Mouse (Mus musculus) liver, adult 2 months (tissue): ENCODE results near the gene Relt. TPM values are rescaled to one million over a fixed set of nuclear protein-coding genes. Genes with fewer than 3 reads are reported as not detected.
A peak's percentile ranks its signal among the peaks of the same experiment; 100 is the strongest.

Experiments
- DNase-seq: peaks from one replicate; pipeline ENCODE4 v3.0.0-alpha.2; 2011; ENCODE audit warnings: low read depth, low spot score; ENCODE audit errors: extremely low read depth
- H3K27ac ChIP-seq: fragments of 200-500 bp; replicated peaks from 2 replicates; pipeline ENCODE4 v1.5.1; 2012; ENCODE audit warnings: low read depth, mild to moderate bottlenecking, control low read depth, inconsistent platforms, low read length; ENCODE audit not compliant: insufficient read depth
- H3K27me3 ChIP-seq: fragments of 200-500 bp; 2 replicates; pipeline ENCODE4 v1.6.1; 2012; ENCODE audit warnings: mild to moderate bottlenecking, moderate library complexity, low read length, inconsistent platforms; ENCODE audit not compliant: control insufficient read depth, insufficient read depth
- H3K36me3 ChIP-seq: fragments of 200-500 bp; 2 replicates; pipeline ENCODE4 v1.6.1; 2012; ENCODE audit warnings: low read length, inconsistent platforms; ENCODE audit not compliant: control insufficient read depth, insufficient read depth
- H3K4me1 ChIP-seq: fragments of 200-500 bp; 2 replicates; pipeline ENCODE4 v1.6.1; 2011; ENCODE audit warnings: low read length; ENCODE audit not compliant: control insufficient read depth, insufficient read depth
- H3K4me3 ChIP-seq: fragments of 200-500 bp; 2 replicates; pipeline ENCODE4 v1.5.1; 2011; ENCODE audit warnings: low read depth, mild to moderate bottlenecking, control low read depth, low read length, moderate library complexity; ENCODE audit not compliant: insufficient read depth
- H3K79me2 ChIP-seq: fragments of 200-500 bp; 2 replicates; pipeline ENCODE4 v1.6.1; 2012; ENCODE audit warnings: inconsistent platforms, mild to moderate bottlenecking, low read length, moderate library complexity; ENCODE audit not compliant: control insufficient read depth, insufficient read depth
- H3K9ac ChIP-seq: fragments of 200-500 bp; 2 replicates; pipeline ENCODE4 v1.6.1; 2012; ENCODE audit warnings: low read depth, mild to moderate bottlenecking, control low read depth, inconsistent platforms, low read length
- CTCF ChIP-seq: fragments of 200-500 bp; IDR thresholded peaks from 2 replicates; pipeline ENCODE4 v1.5.1; 2011; ENCODE audit warnings: low read depth, low read length, control low read depth
- POLR2A ChIP-seq: fragments of 200-500 bp; IDR thresholded peaks from 2 replicates; pipeline ENCODE4 v1.6.1; 2011; ENCODE audit warnings: low read length, control low read depth; ENCODE audit not compliant: insufficient read depth; ENCODE audit errors: extremely low read depth
- WGBS: fragments of 180-500 bp; shearing (Covaris S2); methylation state at CpG from one replicate; pipeline ENCODE4 v1.1.7; 2018; 5-methylcytosine and 5-hydroxymethylcytosine counted together
- polyA plus RNA-seq: library from polyadenylated mRNA; depleted of rRNA; stranded (reverse); fragments of >200 nt; gene quantifications from 2 replicates; pipeline ENCODE4 v1.2.3, GENCODE M21; 2012; rRNA removed
- total RNA-seq: library from RNA; depleted of rRNA; stranded (reverse); fragments of >200 nt; gene quantifications from 2 replicates; pipeline ENCODE4 v1.2.3, GENCODE M21; 2014; rRNA removed

Relt gene
- total and polyA plus RNA-seq, 2 experiments = 0.37 to 1.0 TPM

- H3K79me2 ChIP-seq = no peaks in the 10 kb centered on the region
- no peaks in the 10 kb centered on the region for H3K4me1 ChIP-seq
- DNase-seq = no peak
- H3K27me3 ChIP-seq = no peaks in the 10 kb centered on the region
- TF ChIP-seq POLR2A (no peak), CTCF (no peak)
- H3K27ac ChIP-seq = no peak overlapping the region
- WGBS = 90% methylated on average over 8 of the region's 8 CpGs
- no peak overlapping the region for H3K9ac ChIP-seq
- no peak overlapping the region for H3K4me3 ChIP-seq
- no peaks in the 10 kb centered on the region; the same call in 1 of the 2 replicates for H3K36me3 ChIP-seq
Measured at GRCm38 (mm10) chr7:100815900-100816570, 47.2 kb downstream of the Relt start.

DNA sequence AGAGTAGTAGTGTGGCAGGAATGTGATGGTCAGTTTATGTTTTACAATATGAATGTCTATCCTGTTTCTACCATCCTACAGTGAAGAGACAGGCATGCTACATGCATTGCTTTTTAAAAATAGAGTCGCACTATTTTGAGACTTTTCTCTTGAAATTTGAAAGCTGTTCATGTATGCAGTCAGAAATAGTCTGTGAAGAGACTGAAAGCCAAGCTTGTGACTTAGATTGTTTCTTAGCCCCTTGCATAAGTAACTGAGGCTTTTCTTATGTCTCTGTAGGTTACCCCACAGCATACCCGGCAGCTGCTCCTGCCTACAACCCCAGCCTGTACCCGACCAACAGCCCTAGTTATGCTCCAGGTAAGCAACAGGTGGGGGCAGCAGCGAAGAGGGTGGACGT, 50.6 kb downstream of the Relt start:
- no peak for DNase-seq
- 95% methylated on average over 5 of the region's 5 CpGs for WGBS
- H3K4me3 ChIP-seq = no peak overlapping the region
- no peak for TF ChIP-seq POLR2A
- no peak for TF ChIP-seq CTCF
- H3K36me3 ChIP-seq = no peaks in the 10 kb centered on the region; the same call in 1 of the 2 replicates
- H3K79me2 ChIP-seq = no peaks in the 10 kb centered on the region
- H3K4me1 ChIP-seq = no peaks in the 10 kb centered on the region
- H3K9ac ChIP-seq = no peak overlapping the region
- no peak overlapping the region for H3K27ac ChIP-seq
- no peaks in the 10 kb centered on the region for H3K27me3 ChIP-seq

GRCm38 (mm10) chr7:100811912-100812311, 51.3 kb downstream of the Relt start:
- Histone ChIP-seq H3K27me3 (no peaks in the 10 kb centered on the region), H3K9ac (no peak overlapping the region), H3K4me3 (no peak overlapping the region), H3K79me2 (no peaks in the 10 kb centered on the region), H3K4me1 (no peaks in the 10 kb centered on the region), H3K36me3 (no peaks in the 10 kb centered on the region; the same call in 1 of the 2 replicates), H3K27ac (no peak overlapping the region)
- TF ChIP-seq CTCF (no peak), POLR2A (no peak)
- no peak for DNase-seq
- 89% methylated on average over 5 of the region's 5 CpGs for WGBS

DNA sequence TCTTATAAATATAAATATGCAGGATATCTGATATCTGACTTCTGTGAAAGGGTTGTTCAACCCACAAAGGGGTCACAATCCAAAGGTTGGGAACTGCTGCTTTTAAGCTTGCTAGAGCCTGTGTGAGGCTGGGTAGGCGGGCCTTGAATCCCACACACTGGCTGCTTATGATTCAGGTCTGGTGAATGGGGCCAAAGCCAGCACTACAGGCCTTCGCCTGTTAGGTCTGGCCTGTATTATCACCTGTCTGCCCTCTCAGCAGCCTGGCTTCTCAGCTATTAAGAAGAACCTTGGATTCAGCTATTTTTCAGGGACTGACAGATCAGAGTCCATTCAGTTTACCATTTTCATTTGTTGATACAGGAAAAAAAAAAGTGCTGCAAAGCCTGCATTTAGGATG, 57.9 kb downstream of the Relt start:
- TF ChIP-seq CTCF (no peak), POLR2A (no peak)
- Histone ChIP-seq H3K79me2 (no peaks in the 10 kb centered on the region), H3K27me3 (no peaks in the 10 kb centered on the region), H3K4me3 (no peak overlapping the region), H3K4me1 (no peaks in the 10 kb centered on the region; the same call in 1 of the 2 replicates), H3K27ac (no peak overlapping the region), H3K9ac (no peak overlapping the region), H3K36me3 (no peaks in the 10 kb centered on the region)
- 63% methylated on average over 2 of the region's 2 CpGs for WGBS
- peak; percentile 42 for DNase-seq

GRCm38 (mm10) chr7:100798810-100799209, 64.4 kb downstream of the Relt start:
- Histone ChIP-seq H3K27me3 (no peaks in the 10 kb centered on the region), H3K36me3 (no peaks in the 10 kb centered on the region), H3K9ac (no peak overlapping the region), H3K4me1 (no peaks in the 10 kb centered on the region), H3K79me2 (0 out of 2 replicates have a peak, but pooled peaks cover 3% of the 10 kb centered on the region), H3K27ac (no peak overlapping the region), H3K4me3 (no peak overlapping the region)
- TF ChIP-seq CTCF (peak; percentile 17; the same call in 1 of the 2 replicates), POLR2A (no peak)
- DNase-seq = peak; percentile 37
- WGBS = 40% methylated on average over 3 of the region's 3 CpGs

Other genes starting within 250 kb of the Relt start
- gene Plekhb1, start 201.0 kb downstream of the Relt start, total RNA-seq = 10.4 and 22.3 TPM in 2 replicates
- 37.6 and 41.4 TPM in 2 replicates for gene Plekhb1, start 201.0 kb downstream of the Relt start, polyA plus RNA-seq
- gene Fam168a, start 156.8 kb downstream of the Relt start, total RNA-seq = 7.4 and 11.5 TPM in 2 replicates
- gene Fam168a, start 156.8 kb downstream of the Relt start, polyA plus RNA-seq = 32.0 and 38.5 TPM in 2 replicates
- gene Arhgef17, start 68.7 kb upstream of the Relt start, total RNA-seq = 1.2 and 2.1 TPM in 2 replicates
- gene Arhgef17, start 68.7 kb upstream of the Relt start, polyA plus RNA-seq = 1.4 and 1.8 TPM in 2 replicates
- gene P2ry6, start 111.2 kb upstream of the Relt start, total RNA-seq = 0.92 and 1.5 TPM in 2 replicates
- gene P2ry6, start 111.2 kb upstream of the Relt start, polyA plus RNA-seq = 1.6 and 4.3 TPM in 2 replicates
- 4.1 and 5.4 TPM in 2 replicates for gene P2ry2, start 149.4 kb upstream of the Relt start, total RNA-seq
- gene P2ry2, start 149.4 kb upstream of the Relt start, polyA plus RNA-seq = 13.4 and 15.4 TPM in 2 replicates
- gene Fchsd2, start 229.4 kb upstream of the Relt start, total RNA-seq = 39.1 and 43.0 TPM in 2 replicates
- 4.5 and 8.9 TPM in 2 replicates for gene Fchsd2, start 229.4 kb upstream of the Relt start, polyA plus RNA-seq